Mouse (Mus musculus) testis, postnatal 14 days (tissue): Measurements from ENCODE around the gene Stk32c.

Source experiments
- DNase-seq: peaks from one replicate; pipeline ENCODE4 v3.0.0; 2021; ENCODE audit warnings: low spot score

The Stk32c gene

GRCm38 (mm10) chr7:139229837-139230236 lies 16.7 kb upstream of the Stk32c start:
- no peak for DNase-seq

GRCm38 (mm10) chr7:139228447-139229171 lies 15.5 kb upstream of the Stk32c start:
- no peak for DNase-seq

- DNase-seq = no peak
Observed at GRCm38 (mm10) chr7:139226416-139226815, 13.3 kb upstream of the Stk32c start.

GRCm38 (mm10) chr7:139224725-139225124 lies 11.6 kb upstream of the Stk32c start:
- DNase-seq = no peak

GRCm38 (mm10) chr7:139224070-139224469 lies 11.0 kb upstream of the Stk32c start:
- no peak for DNase-seq

GRCm38 (mm10) chr7:139222341-139222740 lies 9.2 kb upstream of the Stk32c start:
- DNase-seq = no peak

GRCm38 (mm10) chr7:139221856-139222255 lies 8.7 kb upstream of the Stk32c start:
- no peak for DNase-seq

GRCm38 (mm10) chr7:139221072-139221471 lies 8.0 kb upstream of the Stk32c start:
- DNase-seq = no peak

- DNase-seq = no peak
Observed at GRCm38 (mm10) chr7:139220303-139220702, 7.2 kb upstream of the Stk32c start.

- no peak for DNase-seq
Observed at GRCm38 (mm10) chr7:139219486-139219885, 6.4 kb upstream of the Stk32c start.

GRCm38 (mm10) chr7:139218641-139219415 lies 5.7 kb upstream of the Stk32c start:
- no peak for DNase-seq

- DNase-seq = no peak
Observed at GRCm38 (mm10) chr7:139217046-139217445, 3.9 kb upstream of the Stk32c start.

- no peak for DNase-seq
Observed at GRCm38 (mm10) chr7:139216464-139216863, 3.4 kb upstream of the Stk32c start.

GRCm38 (mm10) chr7:139215946-139216345 lies 2.8 kb upstream of the Stk32c start:
- DNase-seq = no peak

- DNase-seq = no peak
Observed at GRCm38 (mm10) chr7:139215516-139215915, 2.4 kb upstream of the Stk32c start.

- DNase-seq = no peak
Observed at GRCm38 (mm10) chr7:139214596-139215340, 1.7 kb upstream of the Stk32c start.

- no peak for DNase-seq
Observed at GRCm38 (mm10) chr7:139214160-139214559, 1.1 kb upstream of the Stk32c start.

GRCm38 (mm10) chr7:139213751-139214150 lies 644 bp upstream of the Stk32c start:
- DNase-seq = no peak

GRCm38 (mm10) chr7:139211761-139212160 lies 1.3 kb downstream of the Stk32c start:
- DNase-seq = no peak

GRCm38 (mm10) chr7:139208773-139209095 lies 4.4 kb downstream of the Stk32c start:
- DNase-seq = no peak

GRCm38 (mm10) chr7:139208023-139208772 lies 4.9 kb downstream of the Stk32c start:
- no peak for DNase-seq

GRCm38 (mm10) chr7:139201209-139201608 lies 11.9 kb downstream of the Stk32c start:
- DNase-seq = no peak
